Mouse (Mus musculus): ENCODE data around the gene Gm20388.

GRCm38 (mm10) chr8:120509136-120510034 lies 598.7 kb downstream of the Gm20388 start:
- TF ChIP-seq ZC3H11A (IDR thresholded peaks at IDR 0.05; ENCODE audit: borderline replicate concordance, low read depth, low read length) (no peak), HCFC1 (IDR thresholded peaks at IDR 0.05; ENCODE audit: borderline replicate concordance, insufficient read depth, low read length) (no peak), MAFK (IDR thresholded peaks at IDR 0.05; ENCODE audit: insufficient read depth, low read depth, low read length) (no peak), CHD2 (IDR thresholded peaks at IDR 0.05; ENCODE audit: low read depth, low read length) (no peak), ZNF384 (IDR thresholded peaks at IDR 0.05; ENCODE audit: low read depth, low read length) (no peak)
